Mouse (Mus musculus): ENCODE results near the gene Gramd1a. TPM values are rescaled to one million over a fixed set of nuclear protein-coding genes. Genes with fewer than 3 reads are reported as not detected.

The Gramd1a gene
- polyA plus RNA-seq, 1 experiment from 2014 or later, result 221 TPM

DNA sequence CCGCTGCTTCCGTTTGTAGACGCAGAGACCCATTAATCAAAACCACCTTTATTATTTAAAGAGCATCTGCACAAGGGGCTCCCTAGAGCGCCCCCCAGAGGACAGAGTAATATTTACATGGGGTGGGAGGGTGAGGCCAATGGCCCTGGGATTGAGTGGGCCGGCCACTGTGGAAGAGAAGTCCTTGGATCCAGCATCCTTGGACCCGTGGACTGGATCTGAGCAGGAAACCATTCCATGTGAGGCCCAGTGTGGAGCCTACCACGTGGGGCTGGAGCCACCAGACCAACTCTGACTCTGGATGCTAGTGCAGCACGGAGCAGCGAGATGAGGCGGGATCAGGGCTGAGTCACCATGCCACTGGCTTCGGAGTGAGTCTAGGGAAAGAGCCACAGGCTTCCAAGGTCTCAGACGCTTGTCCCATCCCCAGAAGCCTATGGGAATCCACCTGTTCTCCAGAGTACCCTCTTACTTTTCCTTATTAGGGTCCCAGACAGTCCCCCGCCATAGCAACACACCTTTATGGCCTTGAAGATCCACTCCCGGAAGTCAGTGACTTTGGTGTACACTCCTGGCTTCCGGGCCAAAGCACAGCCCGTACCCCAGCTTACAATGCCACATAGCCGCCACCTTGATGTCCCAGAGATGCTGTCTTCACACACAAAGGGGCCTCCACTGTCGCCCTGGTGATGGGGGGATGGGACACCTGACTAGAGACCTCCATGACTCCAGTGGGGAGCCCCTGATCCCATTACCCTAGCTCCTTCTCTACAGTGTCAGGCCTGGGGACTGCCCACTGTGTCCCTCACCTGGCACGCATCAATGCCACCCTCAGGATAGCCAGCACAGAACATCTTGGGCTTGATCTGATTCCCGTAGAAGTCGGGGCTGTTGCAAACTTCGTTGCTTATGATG lies 56.7 kb downstream of the Gramd1a start:
- WGBS, result 77% methylated on average over 22 of the region's 22 CpGs
- no peak overlapping the region for H3K4me2 ChIP-seq (replicated peaks)
- no peak overlapping the region for H3K9ac ChIP-seq
- H3K27ac ChIP-seq, result no peak overlapping the region
- no peaks in the 10 kb centered on the region for H3K36me3 ChIP-seq
- no peak for ATAC-seq (ENCODE audit: low FRiP score, low read depth)
- no peak overlapping the region for H3K4me3 ChIP-seq
- H3K27me3 ChIP-seq (replicated peaks), result no peaks in the 10 kb centered on the region
- H3K9me3 ChIP-seq, result no peaks in the 10 kb centered on the region
- H3K4me1 ChIP-seq, result no peaks in the 10 kb centered on the region

DNA sequence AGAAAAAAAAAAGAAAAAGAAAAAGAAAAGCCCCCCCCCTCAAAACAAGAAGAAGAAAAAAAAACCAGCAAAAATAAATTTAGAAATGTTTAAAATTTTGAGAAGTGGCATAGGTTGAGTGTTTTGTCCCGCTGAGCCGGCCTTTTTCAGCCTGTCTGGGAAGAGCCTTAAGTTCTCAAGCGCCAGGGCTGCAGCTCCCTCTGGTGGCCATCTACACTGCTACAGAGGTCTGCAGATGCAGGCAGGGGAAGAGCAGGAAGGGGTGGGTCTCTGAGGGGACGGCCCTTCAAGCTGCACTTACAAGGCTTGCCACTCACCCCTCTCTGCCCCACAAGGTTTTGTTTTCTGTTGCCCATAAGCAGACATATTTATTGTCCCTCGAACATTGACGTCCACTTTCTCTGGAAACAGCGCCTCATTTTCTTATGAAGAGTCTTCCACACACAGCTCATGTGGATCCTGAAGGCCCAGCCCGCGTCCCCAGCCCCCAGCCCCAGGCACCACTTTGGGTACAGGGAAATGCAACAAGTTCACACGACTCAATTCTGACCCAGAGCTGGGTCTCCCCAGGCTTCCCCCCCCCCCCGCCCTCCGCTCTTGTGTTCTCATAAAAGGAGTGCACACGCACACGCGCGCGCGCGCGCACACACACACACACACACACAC lies 58.0 kb downstream of the Gramd1a start:
- ATAC-seq (ENCODE audit: low FRiP score, low read depth), result peak; percentile 85
- WGBS, result 49% methylated on average over 20 of the region's 20 CpGs
- Histone ChIP-seq H3K4me1 (no peaks in the 10 kb centered on the region), H3K4me2 (replicated peaks) (peak overlapping the region; percentile 36), H3K9ac (no peak overlapping the region), H3K27ac (no peak overlapping the region), H3K36me3 (no peaks in the 10 kb centered on the region), H3K9me3 (no peaks in the 10 kb centered on the region), H3K27me3 (replicated peaks) (no peaks in the 10 kb centered on the region), H3K4me3 (no peak overlapping the region)

DNA sequence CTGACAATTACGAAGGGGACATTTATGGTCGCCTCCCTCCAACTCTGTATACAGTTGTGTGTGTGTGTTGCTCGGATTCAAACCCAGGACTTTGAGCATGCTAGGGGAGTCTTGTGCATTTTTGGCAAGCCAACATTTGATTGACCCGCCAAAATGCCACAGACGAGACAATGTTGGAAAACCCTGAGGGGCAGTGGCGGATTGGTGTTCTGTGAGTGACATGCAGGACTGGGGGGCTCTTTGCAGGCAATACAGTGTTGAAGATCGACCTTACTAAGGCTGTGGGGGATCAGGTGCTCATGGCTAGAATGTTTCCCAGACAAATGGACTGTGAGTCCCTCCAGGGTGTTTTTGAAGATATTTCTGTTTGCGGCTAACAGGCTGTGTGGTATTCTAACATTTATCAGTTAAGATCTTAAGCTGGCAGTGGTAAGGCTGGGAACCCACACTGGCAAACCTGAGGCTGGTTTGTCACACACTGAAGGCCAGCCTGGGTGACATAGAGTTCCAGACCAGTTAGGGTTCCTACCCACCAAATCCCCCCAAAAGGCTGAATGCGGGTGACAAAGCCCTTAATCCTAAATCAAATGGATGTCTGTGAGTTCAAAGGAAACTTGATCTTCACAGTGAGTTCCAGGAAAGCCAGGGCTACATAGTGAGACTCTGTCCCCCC lies 58.7 kb downstream of the Gramd1a start:
- no peak for ATAC-seq (ENCODE audit: low FRiP score, low read depth)
- no peaks in the 10 kb centered on the region for H3K9me3 ChIP-seq
- 72% methylated on average over 9 of the region's 9 CpGs for WGBS

DNA sequence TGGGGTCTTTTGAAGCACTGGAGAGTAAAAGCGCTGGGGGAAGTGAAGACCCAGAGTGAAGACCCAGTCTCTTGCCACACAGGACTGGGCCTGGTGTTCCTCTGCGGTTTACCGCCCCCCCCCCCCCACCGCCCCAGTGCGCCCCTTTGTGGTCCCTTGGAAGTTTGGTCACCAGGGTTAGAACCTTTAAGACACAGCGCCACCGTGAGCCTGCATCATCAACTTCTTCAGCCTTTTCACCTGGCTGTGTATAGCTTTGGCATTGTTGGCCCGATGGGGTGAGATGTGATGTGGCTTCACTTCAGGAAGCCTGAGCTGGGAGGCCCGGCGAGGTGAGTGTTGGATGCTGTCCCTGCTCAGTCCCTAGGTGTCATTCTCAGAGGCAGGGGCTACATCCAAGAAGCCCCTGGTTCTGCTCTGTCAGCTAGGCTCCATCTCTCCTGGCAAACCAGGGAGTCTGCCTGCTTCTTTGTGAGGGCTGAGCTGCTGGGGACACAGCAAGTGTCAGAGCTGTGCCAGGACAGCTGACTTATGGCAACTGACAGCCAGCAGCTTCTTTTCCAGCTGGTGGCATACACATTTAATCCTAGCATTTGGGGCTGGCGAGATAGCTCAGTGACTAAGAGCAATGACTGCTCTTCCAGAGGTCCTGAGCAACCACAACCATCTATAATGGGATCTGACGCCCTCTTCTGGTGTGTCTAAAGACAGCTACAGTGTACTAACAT lies 60.8 kb downstream of the Gramd1a start:
- Histone ChIP-seq H3K9ac (no peak overlapping the region), H3K27me3 (replicated peaks) (no peaks in the 10 kb centered on the region), H3K4me3 (no peak overlapping the region), H3K27ac (no peak overlapping the region), H3K9me3 (no peaks in the 10 kb centered on the region), H3K4me1 (no peaks in the 10 kb centered on the region), H3K36me3 (no peaks in the 10 kb centered on the region), H3K4me2 (replicated peaks) (no peak overlapping the region)
- no peak for ATAC-seq (ENCODE audit: low FRiP score, low read depth)
- WGBS, result 26% methylated on average over 12 of the region's 12 CpGs

More for the DNA sequence above, 58.7 kb downstream of the Gramd1a start:
- no peaks in the 10 kb centered on the region for H3K27me3 ChIP-seq (replicated peaks)
- H3K4me2 ChIP-seq (replicated peaks), result no peak overlapping the region
- H3K4me3 ChIP-seq, result no peak overlapping the region
- H3K36me3 ChIP-seq, result no peaks in the 10 kb centered on the region
- no peak overlapping the region for H3K27ac ChIP-seq
- H3K9ac ChIP-seq, result no peak overlapping the region
- no peaks in the 10 kb centered on the region for H3K4me1 ChIP-seq

DNA sequence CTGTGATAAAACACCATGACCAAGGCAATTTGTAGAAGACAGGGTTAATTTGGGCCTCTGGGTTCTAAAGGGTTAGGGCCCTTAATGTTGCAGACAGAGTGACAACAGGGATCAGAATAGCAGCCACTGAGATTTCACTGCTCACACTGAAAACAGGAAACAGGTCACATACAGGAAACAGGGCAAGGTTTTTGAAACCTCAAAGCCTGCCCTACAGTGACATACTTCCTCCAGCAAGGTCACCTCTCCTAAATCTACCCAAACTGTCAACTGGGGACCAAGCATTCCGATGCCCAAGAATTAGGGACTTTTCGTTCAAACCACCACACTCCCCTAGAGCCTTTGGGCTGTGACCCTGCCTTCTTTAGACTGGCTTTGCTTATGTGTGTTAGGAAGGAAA lies 66.0 kb downstream of the Gramd1a start:
- ATAC-seq (ENCODE audit: low FRiP score, low read depth), result no peak
- no peaks in the 10 kb centered on the region for H3K27me3 ChIP-seq (replicated peaks)
- no peak overlapping the region for H3K27ac ChIP-seq
- no peaks in the 10 kb centered on the region for H3K36me3 ChIP-seq
- no peak overlapping the region for H3K4me3 ChIP-seq
- no peaks in the 10 kb centered on the region for H3K4me1 ChIP-seq
- no peak overlapping the region for H3K4me2 ChIP-seq (replicated peaks)
- 0 out of 2 replicates have a peak, but pooled peaks cover 4% of the 10 kb centered on the region for H3K9me3 ChIP-seq
- 91% methylated on average over 2 of the region's 2 CpGs for WGBS
- H3K9ac ChIP-seq, result no peak overlapping the region

DNA sequence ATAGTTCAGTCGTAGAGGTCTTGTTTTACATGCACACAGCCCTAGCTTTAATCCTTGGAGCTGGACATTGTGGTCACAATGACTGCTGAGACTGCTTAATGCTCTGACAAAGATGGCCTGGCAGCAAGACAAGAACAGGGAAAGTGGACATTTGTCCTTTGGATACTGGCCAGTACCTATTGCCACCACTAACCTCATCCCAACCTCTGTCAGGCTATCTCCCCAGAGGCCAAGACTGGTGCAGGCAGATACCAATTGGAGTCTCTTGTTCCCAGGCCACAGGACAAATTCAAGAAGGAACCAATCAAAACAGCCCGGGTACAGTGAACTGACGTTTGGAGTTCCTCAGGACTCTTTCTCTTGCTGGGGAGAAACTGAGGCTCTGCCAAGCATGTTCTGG lies 67.5 kb downstream of the Gramd1a start:
- WGBS, result 80% methylated on average over 3 of the region's 3 CpGs
- Histone ChIP-seq H3K9ac (no peak overlapping the region), H3K4me3 (no peak overlapping the region), H3K36me3 (no peaks in the 10 kb centered on the region), H3K4me2 (replicated peaks) (no peak overlapping the region), H3K27me3 (replicated peaks) (no peaks in the 10 kb centered on the region), H3K27ac (no peak overlapping the region), H3K9me3 (0 out of 2 replicates have a peak, but pooled peaks cover 4% of the 10 kb centered on the region), H3K4me1 (0 out of 2 replicates have a peak, but pooled peaks cover under 1% of the 10 kb centered on the region)
- ATAC-seq (ENCODE audit: low FRiP score, low read depth), result no peak

DNA sequence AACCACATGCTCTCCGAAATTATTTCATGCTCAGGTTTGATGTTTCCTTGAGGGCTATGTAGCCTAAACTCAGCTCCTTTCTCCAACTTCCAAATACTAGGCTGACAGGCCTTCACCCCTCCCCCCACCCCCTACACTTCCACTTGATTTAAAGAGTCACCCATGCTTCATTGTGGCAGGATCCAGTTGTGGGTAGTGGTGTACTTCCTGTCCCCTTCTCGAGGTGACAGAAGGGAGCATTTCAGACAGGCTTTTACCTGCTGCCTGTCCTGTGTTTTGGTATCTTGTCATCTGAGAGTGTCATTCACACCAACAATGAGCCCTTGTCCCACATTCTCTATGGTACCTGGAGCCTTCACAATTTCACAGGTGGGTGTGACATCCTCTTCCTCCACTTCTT lies 68.4 kb downstream of the Gramd1a start:
- H3K27ac ChIP-seq, result no peak overlapping the region
- 68% methylated on average over 2 of the region's 2 CpGs for WGBS
- ATAC-seq (ENCODE audit: low FRiP score, low read depth), result no peak

DNA sequence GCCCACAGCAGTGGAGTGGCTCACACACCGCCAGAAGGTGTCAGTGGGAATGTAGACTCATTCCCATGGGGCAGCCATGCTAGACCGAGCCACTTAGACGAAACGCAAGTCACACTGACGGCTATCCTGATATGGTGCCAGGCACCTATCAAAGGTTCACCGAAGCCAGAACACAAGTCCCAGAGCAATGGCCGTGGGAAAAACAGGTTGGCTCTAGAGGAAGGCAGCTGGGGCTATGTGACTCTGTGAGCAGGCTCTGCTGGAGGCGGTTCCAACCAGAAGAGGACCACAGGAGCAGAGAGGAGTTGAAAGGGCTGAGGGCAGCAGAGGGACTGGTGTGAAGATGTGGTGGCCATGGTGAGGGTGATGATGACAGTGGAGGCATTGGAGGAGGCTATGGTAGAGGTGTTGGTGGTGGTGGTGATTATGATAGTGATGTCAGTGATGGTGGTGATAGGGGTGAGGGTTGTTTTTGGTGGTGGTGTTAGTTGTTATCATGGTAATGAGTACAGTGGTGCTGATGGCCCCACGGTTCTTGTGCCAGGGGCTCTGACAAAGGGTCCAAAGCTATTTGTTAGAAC lies 69.4 kb downstream of the Gramd1a start:
- Histone ChIP-seq H3K27me3 (replicated peaks) (no peaks in the 10 kb centered on the region), H3K9ac (no peak overlapping the region), H3K9me3 (0 out of 2 replicates have a peak, but pooled peaks cover 4% of the 10 kb centered on the region), H3K27ac (no peak overlapping the region), H3K4me3 (no peak overlapping the region), H3K4me1 (peaks cover 7% of the 10 kb centered on the region; the same call in 1 of the 2 replicates), H3K36me3 (no peaks in the 10 kb centered on the region), H3K4me2 (replicated peaks) (no peak overlapping the region)
- 89% methylated on average over 9 of the region's 9 CpGs for WGBS
- no peak for ATAC-seq (ENCODE audit: low FRiP score, low read depth)

More for the DNA sequence above, 68.4 kb downstream of the Gramd1a start:
- Histone ChIP-seq H3K9ac (no peak overlapping the region), H3K36me3 (no peaks in the 10 kb centered on the region), H3K27me3 (replicated peaks) (no peaks in the 10 kb centered on the region), H3K9me3 (0 out of 2 replicates have a peak, but pooled peaks cover 4% of the 10 kb centered on the region), H3K4me3 (no peak overlapping the region), H3K4me1 (peaks cover 7% of the 10 kb centered on the region; the same call in 1 of the 2 replicates), H3K4me2 (replicated peaks) (no peak overlapping the region)

DNA sequence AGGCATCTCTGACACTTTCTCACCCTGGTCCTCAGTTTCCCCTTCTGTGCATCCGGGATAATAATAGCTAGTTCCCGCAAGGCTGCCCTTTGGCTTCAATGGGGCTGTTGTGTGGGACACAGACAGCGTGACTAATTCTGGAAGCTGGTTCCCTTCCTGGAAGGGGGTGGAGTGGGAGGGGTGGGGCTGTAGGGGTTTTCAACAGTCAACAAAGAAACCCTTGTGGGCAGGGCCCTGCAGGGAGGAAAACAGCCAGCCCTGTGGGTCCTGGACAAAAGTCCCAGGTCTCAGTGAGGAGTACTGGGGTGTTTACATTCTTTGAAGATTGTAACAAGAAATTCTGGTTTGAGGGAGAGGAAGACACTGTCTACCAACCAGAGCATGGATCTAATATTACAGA lies 70.5 kb downstream of the Gramd1a start:
- H3K4me2 ChIP-seq (replicated peaks), result no peak overlapping the region
- 0 out of 2 replicates have a peak, but pooled peaks cover 4% of the 10 kb centered on the region for H3K9me3 ChIP-seq
- no peak for ATAC-seq (ENCODE audit: low FRiP score, low read depth)
- WGBS, result 23% methylated on average over 3 of the region's 3 CpGs
- no peaks in the 10 kb centered on the region for H3K27me3 ChIP-seq (replicated peaks)
- H3K36me3 ChIP-seq, result no peaks in the 10 kb centered on the region
- H3K9ac ChIP-seq, result no peak overlapping the region
- H3K4me1 ChIP-seq, result peaks cover 7% of the 10 kb centered on the region; the same call in 1 of the 2 replicates
- H3K4me3 ChIP-seq, result no peak overlapping the region
- no peak overlapping the region for H3K27ac ChIP-seq

DNA sequence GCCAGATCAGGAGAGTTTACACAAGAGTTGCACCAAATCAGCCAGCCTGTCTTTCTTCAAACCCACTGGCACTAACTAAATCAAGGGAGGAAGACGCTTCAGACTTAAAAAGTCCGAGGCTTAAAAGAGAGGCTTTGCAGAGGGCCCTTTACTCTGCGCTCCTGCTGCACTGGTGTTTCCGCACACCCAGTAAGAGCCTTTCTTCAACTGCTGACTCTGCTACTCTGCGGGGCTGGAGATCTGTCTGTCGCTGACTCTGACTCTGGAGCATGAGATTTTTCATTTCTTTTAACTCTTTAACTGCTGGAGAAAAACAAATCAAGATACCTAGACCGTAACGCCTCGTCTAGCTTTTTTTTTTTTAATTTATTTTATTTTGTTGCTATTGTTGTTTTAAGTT lies 71.6 kb downstream of the Gramd1a start:
- 0 out of 2 replicates have a peak, but pooled peaks cover 4% of the 10 kb centered on the region for H3K9me3 ChIP-seq
- ATAC-seq (ENCODE audit: low FRiP score, low read depth), result no peak
- H3K4me2 ChIP-seq (replicated peaks), result no peak overlapping the region
- peaks cover 7% of the 10 kb centered on the region; the same call in 1 of the 2 replicates for H3K4me1 ChIP-seq
- H3K36me3 ChIP-seq, result no peaks in the 10 kb centered on the region
- 60% methylated on average over 9 of the region's 9 CpGs for WGBS
- no peak overlapping the region for H3K4me3 ChIP-seq
- no peak overlapping the region for H3K27ac ChIP-seq
- H3K27me3 ChIP-seq (replicated peaks), result no peaks in the 10 kb centered on the region
- H3K9ac ChIP-seq, result no peak overlapping the region

Measured in neural tube, embryonic 12.5 days (tissue).